Mouse (Mus musculus): ENCODE results near the gene Npc1l1. TPM values are rescaled to one million over a fixed set of nuclear protein-coding genes. Genes with fewer than 3 reads are reported as not detected.
"Not testable (repeated sequence)": the region's sequence is repeated elsewhere in the genome, so short reads cannot be mapped to it uniquely, and the experiment has no call there.

Npc1l1 gene
- polyA plus RNA-seq, 1 experiment = not detected

DNA sequence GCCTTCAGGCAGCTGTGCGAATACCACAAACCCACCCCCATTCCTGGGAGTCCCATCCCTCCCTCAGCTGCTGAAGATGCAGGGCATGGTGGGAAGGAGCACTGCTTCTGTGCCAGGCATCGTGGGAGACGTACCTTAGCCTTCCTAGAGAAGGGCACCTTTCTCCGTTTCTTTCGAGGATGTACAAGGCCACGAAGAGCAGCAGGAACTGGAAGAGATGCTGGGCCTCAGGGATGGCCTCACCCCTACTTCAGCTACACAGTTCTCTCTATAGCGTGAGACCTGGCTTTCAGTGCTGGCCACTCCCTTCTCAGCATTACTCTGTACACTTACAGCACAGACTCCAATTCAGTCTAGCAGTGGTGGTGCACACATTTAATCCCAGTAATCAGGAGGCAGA, 29.5 kb upstream of the Npc1l1 start:
- 92% methylated on average over 7 of the region's 7 CpGs for WGBS
- H3K4me3 ChIP-seq (ENCODE audit: insufficient read depth, low read depth, low read length) = no peak overlapping the region
- TF ChIP-seq POLR2A (IDR thresholded peaks at IDR 0.05; ENCODE audit: insufficient read depth, low read depth, low read length) (no peak), CTCF (IDR thresholded peaks at IDR 0.05; ENCODE audit: insufficient read depth, low read depth, low read length) (no peak)
- H3K4me1 ChIP-seq (ENCODE audit: control insufficient read depth, insufficient read depth, low read length) = no peaks in the 10 kb centered on the region
- H3K27ac ChIP-seq (ENCODE audit: insufficient read depth, low read depth, low read length) = no peak overlapping the region

DNA sequence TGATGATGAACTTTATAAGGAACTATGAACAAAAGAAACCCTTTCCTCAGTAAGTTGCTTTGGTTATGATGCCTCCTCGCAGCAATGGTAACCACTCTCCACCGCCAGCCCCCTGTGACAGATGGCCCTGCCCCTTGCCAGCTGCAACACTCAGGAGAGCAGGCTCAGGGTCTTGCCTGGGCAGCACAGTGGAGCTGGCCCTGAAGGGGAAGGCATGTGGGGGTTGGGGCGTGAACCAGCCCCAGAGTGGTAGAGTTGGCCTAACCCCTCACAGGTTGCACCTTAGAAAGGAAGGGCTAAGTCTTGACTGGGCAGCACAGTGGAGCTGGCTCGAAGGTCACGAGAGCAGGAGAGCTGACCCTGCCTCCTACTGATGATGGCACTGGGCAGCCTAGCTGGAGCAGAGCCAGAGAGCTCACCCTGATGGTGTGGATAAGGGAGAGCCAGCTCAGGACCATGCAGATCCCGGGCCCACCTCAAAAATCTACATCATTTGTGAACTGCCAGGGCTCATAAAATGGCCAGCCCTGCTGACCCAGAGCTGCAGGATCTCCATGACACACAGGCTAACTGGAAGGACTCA, 26.6 kb upstream of the Npc1l1 start:
- 70% methylated on average over 6 of the region's 6 CpGs for WGBS
- TF ChIP-seq POLR2A (IDR thresholded peaks at IDR 0.05; ENCODE audit: insufficient read depth, low read depth, low read length) (no peak), CTCF (IDR thresholded peaks at IDR 0.05; ENCODE audit: insufficient read depth, low read depth, low read length) (no peak)
- H3K4me3 ChIP-seq (ENCODE audit: insufficient read depth, low read depth, low read length) = no peak overlapping the region
- no peak overlapping the region for H3K27ac ChIP-seq (ENCODE audit: insufficient read depth, low read depth, low read length)
- H3K4me1 ChIP-seq (ENCODE audit: control insufficient read depth, insufficient read depth, low read length) = no peaks in the 10 kb centered on the region

DNA sequence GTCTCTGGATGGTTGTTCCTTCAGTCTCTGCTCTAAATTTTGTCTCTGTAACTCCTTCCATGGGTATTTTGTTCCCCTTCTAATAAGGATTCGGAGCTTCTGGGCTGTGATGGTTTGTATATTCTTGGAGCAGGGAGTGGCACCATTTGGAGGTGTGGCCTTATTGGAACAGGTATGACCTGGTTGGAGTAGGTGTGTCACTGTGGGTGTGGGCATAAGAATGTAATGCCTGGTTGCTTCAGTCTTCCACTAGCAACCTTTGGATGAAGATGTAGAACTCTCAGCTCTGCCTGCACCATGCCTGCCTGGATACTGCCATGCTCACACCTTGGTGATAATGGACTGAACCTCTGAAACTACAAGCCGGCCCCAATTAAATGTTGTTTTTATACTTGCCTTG, 24.7 kb upstream of the Npc1l1 start:
- H3K4me3 ChIP-seq (ENCODE audit: insufficient read depth, low read depth, low read length); H3K27ac ChIP-seq (ENCODE audit: insufficient read depth, low read depth, low read length); H3K4me1 ChIP-seq (ENCODE audit: control insufficient read depth, insufficient read depth, low read length): not testable (repeated sequence)
- WGBS = 88% methylated on average over 2 of the region's 2 CpGs

DNA sequence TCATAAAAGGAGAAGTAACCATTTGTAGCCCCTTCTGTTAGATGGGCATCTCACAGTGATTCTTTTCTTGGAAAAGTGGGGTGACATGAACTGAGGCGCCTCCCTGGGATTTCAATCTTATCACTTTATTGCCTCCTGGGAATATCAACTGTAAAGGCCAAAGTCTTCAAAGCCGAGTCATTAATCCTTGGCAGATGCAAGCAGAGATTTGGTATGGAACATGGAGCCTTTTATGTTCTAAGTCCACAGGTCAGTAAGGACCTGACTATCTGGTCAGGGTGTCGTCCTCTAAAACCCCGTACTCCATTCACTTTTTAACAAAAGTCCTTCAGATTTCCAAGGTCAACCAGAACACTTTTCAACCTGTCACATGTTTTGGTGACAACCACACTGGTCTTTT, 22.9 kb upstream of the Npc1l1 start:
- WGBS = 89% methylated on average over 4 of the region's 4 CpGs
- no peaks in the 10 kb centered on the region for H3K4me1 ChIP-seq (ENCODE audit: control insufficient read depth, insufficient read depth, low read length)
- H3K4me3 ChIP-seq (ENCODE audit: insufficient read depth, low read depth, low read length) = no peak overlapping the region
- H3K27ac ChIP-seq (ENCODE audit: insufficient read depth, low read depth, low read length) = no peak overlapping the region
- TF ChIP-seq CTCF (IDR thresholded peaks at IDR 0.05; ENCODE audit: insufficient read depth, low read depth, low read length) = no peak
- TF ChIP-seq POLR2A (IDR thresholded peaks at IDR 0.05; ENCODE audit: insufficient read depth, low read depth, low read length) = no peak

DNA sequence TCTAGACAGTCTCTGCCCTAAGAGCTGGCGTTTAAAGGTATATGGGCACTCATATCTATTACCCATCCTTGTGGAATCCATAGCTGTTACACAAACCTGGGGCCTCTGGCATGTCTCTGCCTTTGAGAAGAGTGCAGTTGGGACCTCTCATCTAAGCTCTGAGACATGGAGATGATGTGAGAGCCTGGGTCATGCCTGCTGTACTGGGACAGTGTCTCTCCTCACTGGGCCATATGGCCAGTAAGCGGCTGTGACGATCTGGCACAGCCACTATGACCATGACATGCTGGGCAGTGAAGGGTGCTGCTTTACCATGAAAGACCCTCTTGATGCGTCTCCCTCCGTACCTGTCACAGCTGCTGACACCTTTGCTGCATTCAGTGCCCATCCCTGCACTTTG, 22.3 kb upstream of the Npc1l1 start:
- TF ChIP-seq CTCF (IDR thresholded peaks at IDR 0.05; ENCODE audit: insufficient read depth, low read depth, low read length) = no peak
- TF ChIP-seq POLR2A (IDR thresholded peaks at IDR 0.05; ENCODE audit: insufficient read depth, low read depth, low read length) = no peak
- 92% methylated on average over 5 of the region's 5 CpGs for WGBS

DNA sequence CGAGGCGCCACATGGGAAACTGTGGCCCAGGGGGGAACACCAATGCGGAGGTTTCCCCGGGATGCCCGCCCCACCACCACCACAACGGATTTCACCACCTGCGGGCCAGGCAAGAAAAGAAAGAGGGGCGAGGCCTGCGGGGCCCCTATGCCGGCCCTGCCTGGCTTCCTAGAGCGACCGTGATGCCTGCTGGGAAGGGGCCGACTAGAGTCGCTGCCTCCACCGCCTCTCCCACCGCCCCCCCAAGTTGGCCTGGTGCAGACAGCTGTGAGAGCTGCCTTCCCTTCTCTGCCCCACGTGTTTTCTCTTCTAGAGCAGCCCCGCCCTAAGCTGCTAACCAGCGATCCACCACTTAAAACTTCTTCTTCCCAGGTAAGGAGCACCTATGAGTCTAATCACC, 14.8 kb upstream of the Npc1l1 start:
- H3K4me1 ChIP-seq (ENCODE audit: control insufficient read depth, insufficient read depth, low read length) = no peaks in the 10 kb centered on the region
- H3K4me3 ChIP-seq (ENCODE audit: insufficient read depth, low read depth, low read length) = no peak overlapping the region
- H3K27ac ChIP-seq (ENCODE audit: insufficient read depth, low read depth, low read length) = no peak overlapping the region
- TF ChIP-seq POLR2A (IDR thresholded peaks at IDR 0.05; ENCODE audit: insufficient read depth, low read depth, low read length) (no peak), CTCF (IDR thresholded peaks at IDR 0.05; ENCODE audit: insufficient read depth, low read depth, low read length) (no peak)
- 46% methylated on average over 19 of the region's 19 CpGs for WGBS

More for the DNA sequence above, 22.3 kb upstream of the Npc1l1 start:
- Histone ChIP-seq H3K27ac (ENCODE audit: insufficient read depth, low read depth, low read length) (no peak overlapping the region), H3K4me1 (ENCODE audit: control insufficient read depth, insufficient read depth, low read length) (no peaks in the 10 kb centered on the region), H3K4me3 (ENCODE audit: insufficient read depth, low read depth, low read length) (no peak overlapping the region)

DNA sequence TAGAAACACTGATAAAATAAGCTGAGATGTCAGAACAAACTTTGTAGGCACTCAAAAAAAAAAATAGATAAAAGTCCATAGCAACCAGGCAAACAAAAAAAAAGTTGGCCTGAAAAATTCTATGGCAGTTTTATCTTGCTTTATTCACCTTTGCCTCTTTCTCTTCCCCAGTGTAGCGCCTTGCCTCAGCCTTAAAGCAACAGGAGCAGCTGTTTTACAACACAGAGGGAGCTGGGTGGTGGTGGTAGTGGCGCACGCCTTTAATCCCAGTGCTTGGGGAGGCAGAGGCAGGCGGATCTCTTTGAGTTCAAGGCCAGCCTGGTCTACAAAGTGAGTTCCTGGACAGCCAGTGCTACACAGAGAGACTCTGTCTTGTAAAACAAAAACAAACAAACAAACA, 3.1 kb upstream of the Npc1l1 start:
- Histone ChIP-seq H3K4me1 (ENCODE audit: control insufficient read depth, insufficient read depth, low read length) (no peaks in the 10 kb centered on the region), H3K27ac (ENCODE audit: insufficient read depth, low read depth, low read length) (no peak overlapping the region), H3K4me3 (ENCODE audit: insufficient read depth, low read depth, low read length) (no peak overlapping the region)
- WGBS = 91% methylated on average over 4 of the region's 4 CpGs
- TF ChIP-seq POLR2A (IDR thresholded peaks at IDR 0.05; ENCODE audit: insufficient read depth, low read depth, low read length) = no peak
- no peak for TF ChIP-seq CTCF (IDR thresholded peaks at IDR 0.05; ENCODE audit: insufficient read depth, low read depth, low read length)

DNA sequence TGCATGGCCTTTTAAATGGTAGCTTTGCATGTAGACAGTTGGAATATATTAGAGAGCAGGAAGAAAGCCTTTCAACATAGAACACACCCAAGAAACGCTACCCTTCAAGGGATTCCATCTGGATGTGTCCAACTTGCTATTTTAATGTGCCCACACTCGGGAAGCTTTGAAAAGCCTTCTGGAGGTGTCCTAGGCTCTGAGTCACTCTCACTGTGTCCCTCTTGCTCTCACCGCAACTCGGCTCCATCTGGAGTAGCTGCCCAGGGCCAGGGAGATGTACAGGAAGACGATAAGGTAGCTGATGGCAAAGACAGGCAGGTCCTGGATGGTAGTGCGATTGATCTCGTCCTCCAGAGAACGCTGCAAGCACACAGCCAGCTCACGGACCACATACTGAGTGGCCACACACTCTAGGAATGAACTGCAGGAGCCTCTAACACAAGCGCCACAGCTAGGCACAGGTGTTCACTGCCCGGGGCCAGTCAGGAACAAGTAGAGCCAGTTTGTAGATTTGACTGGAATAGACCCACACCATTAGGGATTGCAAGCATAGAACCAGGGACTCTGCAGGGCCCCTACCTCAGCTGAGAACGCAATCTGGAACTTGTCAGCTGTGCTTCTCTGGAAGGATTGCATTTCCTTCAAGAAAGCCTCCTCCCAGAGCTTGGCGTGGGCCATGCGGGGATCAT, 5.3 kb downstream of the Npc1l1 start:
- TF ChIP-seq POLR2A (IDR thresholded peaks at IDR 0.05; ENCODE audit: insufficient read depth, low read depth, low read length) (no peak), CTCF (IDR thresholded peaks at IDR 0.05; ENCODE audit: insufficient read depth, low read depth, low read length) (no peak)
- no peak overlapping the region for H3K27ac ChIP-seq (ENCODE audit: insufficient read depth, low read depth, low read length)
- 83% methylated on average over 14 of the region's 14 CpGs for WGBS

DNA sequence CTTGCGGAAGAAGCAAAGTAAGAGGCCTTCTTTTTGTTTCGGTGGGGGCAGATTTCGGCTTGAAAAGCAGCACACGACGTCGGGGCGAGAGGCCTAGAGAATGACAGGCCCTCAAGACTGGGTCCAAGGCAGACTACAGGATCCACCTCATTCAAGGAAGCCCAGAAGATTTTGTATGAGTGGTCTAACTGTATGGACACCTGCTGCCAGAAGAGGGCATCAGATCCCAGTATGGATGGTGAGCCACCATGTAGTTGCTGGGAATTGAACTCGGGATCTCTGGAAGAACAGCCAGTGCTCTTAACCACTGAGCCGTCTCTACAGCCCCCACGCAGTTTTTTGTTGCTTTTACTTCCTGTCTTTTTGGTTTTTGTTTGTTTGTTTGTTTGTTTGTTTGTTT, 7.8 kb downstream of the Npc1l1 start:
- WGBS = 92% methylated on average over 10 of the region's 10 CpGs
- Histone ChIP-seq H3K27ac (ENCODE audit: insufficient read depth, low read depth, low read length) (no peak overlapping the region), H3K4me3 (ENCODE audit: insufficient read depth, low read depth, low read length) (no peak overlapping the region), H3K4me1 (ENCODE audit: control insufficient read depth, insufficient read depth, low read length) (peaks cover 2% of the 10 kb centered on the region; the same call in 1 of the 2 replicates)
- TF ChIP-seq CTCF (IDR thresholded peaks at IDR 0.05; ENCODE audit: insufficient read depth, low read depth, low read length) = no peak
- no peak for TF ChIP-seq POLR2A (IDR thresholded peaks at IDR 0.05; ENCODE audit: insufficient read depth, low read depth, low read length)

More for the DNA sequence above, 5.3 kb downstream of the Npc1l1 start:
- Histone ChIP-seq H3K4me1 (ENCODE audit: control insufficient read depth, insufficient read depth, low read length) (peaks cover 2% of the 10 kb centered on the region; the same call in 1 of the 2 replicates), H3K4me3 (ENCODE audit: insufficient read depth, low read depth, low read length) (no peak overlapping the region)

All from olfactory bulb, adult 2 months (tissue).